Mouse (Mus musculus): ENCODE measurements at regions not wholly inside any gene's neighbourhood (a gene's known extent, or its start where the extent isn't known, plus 50 kb on each side); places are given as distances from the start of the nearest gene placed in this dataset.

DNA sequence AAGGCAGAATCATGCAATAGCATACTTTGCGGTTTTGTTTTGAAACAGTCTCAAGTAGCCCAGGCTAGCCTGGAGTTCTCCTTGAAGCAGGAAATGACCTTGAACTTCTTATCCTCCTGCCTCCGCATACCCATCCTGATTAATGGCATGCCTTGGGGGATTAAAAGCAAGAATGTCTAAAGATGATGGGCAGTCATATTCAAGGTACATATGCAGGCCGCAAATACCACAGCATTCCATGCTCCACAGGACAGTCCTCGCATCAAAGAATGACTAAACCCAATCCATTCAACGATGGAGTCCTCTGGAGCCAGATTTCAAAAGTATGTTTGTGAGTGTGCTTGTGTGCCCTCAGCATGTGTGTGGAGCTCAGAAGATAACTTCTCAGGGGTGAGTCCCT is 69.1 kb upstream of the Tbx3 start:
- DNase-seq (ENCODE audit: low spot score in 2 of 2): no peak

DNA sequence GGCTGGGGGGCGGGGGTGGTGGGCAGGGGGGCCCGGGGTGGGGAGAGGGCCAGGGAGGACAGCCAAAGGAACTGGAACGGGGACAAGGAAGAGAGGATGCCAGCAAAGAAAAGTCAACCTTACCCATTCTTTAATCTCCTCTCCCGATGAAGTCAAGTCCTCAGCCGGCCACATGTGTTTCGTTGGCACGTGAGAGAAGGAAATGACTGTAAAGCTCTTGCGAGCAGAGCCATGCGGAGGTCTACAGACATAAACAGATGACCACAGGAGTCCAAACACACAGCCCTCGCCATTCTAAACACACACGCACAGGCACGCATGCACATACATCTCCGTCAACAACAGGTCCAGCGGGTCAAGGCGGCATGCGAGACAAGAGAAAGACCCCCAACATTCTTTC is 68.5 kb upstream of the Tbx3 start:
- DNase-seq (ENCODE audit: low spot score in 2 of 2): no peak

DNA sequence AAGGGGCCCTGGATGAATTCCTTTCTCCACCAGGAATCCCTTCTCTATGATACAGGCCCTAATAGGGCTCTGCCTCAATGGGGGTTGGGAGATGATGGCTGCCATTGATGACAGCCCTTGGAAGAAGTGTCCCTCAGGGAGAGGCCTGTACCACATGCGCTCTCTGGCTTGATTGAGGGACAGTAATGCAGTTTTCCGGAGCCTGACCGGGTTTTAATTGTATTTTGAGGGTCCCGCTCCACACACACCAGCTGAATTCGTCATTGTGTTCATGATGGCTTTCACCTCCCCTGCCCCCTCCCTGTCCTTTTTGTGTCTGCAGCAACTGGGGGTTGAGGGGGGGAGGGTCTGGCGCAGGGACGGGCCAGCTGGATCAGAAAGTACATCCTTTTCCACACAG is 65.0 kb upstream of the Tbx3 start:
- no peak for DNase-seq (ENCODE audit: low spot score in 2 of 2)

DNA sequence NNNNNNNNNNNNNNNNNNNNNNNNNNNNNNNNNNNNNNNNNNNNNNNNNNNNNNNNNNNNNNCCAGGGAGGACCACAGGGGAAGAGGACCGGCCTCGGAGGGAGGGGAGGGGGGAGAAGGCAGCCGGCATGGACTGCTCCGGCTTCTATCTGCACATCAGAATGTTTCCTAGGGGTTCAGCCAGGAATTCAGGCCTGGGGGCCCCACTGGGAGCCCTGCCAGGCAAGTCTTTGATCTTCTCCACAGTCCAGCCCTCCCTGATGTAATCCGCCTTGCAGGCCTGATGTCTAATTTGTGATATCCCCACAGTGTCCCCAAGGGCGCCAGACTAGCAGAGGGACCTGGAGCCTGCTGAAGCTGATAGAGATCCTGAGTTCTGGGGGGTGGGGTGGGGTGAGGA is 57.1 kb upstream of the Tbx3 start:
- DNase-seq (ENCODE audit: low spot score in 2 of 2): no peak

DNA sequence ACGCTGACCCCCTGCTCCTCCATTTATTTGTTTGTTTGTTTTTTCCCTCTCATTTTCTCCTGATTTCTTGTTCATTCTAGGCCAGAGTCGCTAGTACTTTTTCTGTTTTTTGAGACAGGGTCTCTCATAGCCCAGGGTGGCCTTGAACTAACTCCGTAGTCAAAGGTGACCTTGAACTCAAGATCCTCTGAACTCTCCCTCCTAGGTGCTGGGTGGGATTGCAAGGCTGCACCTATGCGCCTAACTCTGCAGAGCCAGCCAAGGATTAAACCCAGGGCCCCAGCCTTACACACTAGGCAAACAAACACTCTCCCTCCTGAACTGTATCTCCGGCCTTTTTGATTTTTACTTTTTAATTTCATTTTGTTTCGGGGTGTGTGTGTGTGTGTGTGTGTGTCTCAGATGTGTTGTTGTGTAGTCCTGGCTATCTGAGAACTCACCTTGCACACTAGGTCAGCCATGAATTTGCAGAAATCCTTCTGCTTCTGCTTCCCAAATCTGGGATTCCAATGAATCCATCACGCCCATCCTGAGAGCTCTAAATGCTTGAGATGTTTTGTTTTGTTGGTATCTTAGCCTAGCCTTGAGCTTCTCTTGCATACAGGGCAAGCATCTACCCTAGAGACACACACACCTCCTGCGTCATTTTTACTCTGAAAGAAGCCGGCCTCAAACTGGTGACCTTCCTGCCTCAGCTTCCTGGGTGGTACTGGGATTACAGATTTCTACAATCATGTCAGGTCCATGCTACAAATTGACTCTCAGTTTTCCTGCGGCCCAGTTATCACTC is 56.3 kb upstream of the Tbx3 start:
- no peak for DNase-seq (ENCODE audit: low spot score in 2 of 2)

DNA sequence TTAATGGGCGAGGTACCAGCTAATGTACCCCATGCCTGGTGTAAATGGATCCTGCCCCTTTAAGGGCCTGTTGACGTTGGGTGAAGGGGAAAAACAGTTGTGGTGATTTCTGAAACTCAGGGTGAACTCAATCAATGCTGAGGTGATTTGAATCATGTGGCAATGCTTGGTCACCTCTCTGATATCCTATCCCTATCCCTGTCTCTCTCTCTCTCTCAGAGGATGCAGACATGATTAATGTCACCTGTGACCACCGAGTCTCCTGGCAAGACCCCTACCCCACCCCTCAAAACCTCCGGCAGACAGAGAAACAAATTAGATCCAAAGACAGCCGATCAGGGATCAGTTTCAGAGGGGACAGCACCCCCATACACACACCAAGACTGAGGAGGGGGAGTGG is 54.8 kb upstream of the Tbx3 start:
- DNase-seq (ENCODE audit: low spot score in 2 of 2): no peak

DNA sequence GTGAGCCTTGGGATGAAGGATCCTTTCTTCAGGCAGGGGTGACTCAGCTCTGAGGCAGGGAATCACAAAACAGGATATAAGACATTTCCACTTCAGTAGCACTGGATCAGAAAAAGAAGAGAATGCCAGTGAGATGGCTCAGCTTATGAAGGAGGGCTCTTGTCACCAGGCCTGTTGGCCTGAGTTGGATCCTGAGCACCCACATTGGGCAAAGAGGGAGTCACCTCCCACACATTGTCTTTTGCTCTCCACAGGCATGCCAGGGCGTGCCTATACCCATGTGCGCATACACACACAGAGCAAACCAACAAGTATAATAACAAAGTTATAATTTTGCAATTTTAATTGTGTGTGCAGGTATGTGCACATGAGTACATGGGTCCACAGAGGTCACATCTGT is 52.6 kb upstream of the Tbx3 start:
- no peak for DNase-seq (ENCODE audit: low spot score in 2 of 2)

DNA sequence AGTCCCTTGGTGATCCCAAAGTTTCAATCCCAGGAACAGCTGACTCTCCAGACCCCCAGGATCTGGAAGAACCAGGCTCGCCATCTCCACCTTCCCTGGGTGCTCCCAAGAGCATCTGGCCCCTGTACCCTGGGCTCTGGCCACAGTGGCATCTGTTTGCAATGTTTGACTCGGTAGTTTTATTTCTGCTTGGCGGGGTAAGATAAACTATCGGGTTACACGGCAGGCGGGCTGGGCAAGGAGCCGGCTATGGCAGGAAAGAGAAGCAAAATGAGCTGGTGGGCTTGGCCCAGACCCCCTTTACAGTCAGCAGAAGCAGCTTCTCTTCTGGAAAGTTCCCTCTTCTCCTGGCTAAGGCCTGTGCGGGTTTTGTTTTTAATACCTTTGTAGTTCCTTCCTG is 50.6 kb upstream of the Tbx3 start:
- DNase-seq (ENCODE audit: low spot score in 2 of 2): no peak
